Mouse (Mus musculus): ENCODE data around the gene Poln.

Poln gene

GRCm38 (mm10) chr5:33994671-33995625, 174.3 kb downstream of the Poln start:
- no peak for DNase-seq (ENCODE audit: low read depth, low spot score)

- DNase-seq (ENCODE audit: low read depth, low spot score) = peak; percentile 74
Measured at GRCm38 (mm10) chr5:33983309-33984121, 185.7 kb downstream of the Poln start, which contains the start of gene Gm1673. Gene Gm1673, plus strand, starts transcription at chr5:33983433.

- DNase-seq (ENCODE audit: low read depth, low spot score) = no peak
Measured at GRCm38 (mm10) chr5:33982731-33983259, 186.5 kb downstream of the Poln start.

GRCm38 (mm10) chr5:33976267-33976666, 193.0 kb downstream of the Poln start:
- no peak for DNase-seq (ENCODE audit: low read depth, low spot score)

- DNase-seq (ENCODE audit: low read depth, low spot score) = no peak
Measured at GRCm38 (mm10) chr5:33974736-33975135, 194.5 kb downstream of the Poln start.

- no peak for DNase-seq (ENCODE audit: low read depth, low spot score)
Measured at GRCm38 (mm10) chr5:33959382-33959781, 209.9 kb downstream of the Poln start.

Measured in brain, embryonic 18.5 days (tissue).